Mouse (Mus musculus): ENCODE measurements around the gene Prss23. TPM values are rescaled to one million over a fixed set of nuclear protein-coding genes. Genes with fewer than 3 reads are reported as not detected.

The Prss23 gene
- polyA plus RNA-seq, 1 experiment from 2014 or later: 86.6 TPM

DNA sequence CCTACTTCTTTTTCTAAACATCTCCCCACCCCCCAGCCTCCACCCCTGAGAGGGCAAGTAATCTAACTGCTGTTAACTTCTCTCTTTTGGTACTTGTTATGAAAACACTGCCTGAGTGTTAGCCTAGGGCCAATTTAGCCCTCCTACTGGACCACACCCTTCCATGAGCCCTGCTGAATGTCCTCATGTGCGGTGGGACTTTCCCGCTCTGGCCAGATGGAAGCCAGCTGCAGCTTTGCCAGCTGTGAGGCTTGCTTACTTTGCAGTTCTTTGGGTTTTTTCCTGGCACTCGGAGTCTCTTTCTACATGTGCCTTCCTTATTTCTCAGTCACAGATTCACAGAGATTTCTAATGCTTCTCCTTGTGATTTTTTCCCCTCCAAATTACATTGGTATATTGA lies 45.3 kb downstream of the Prss23 start:
- DNase-seq (ENCODE audit: low spot score) (peak; percentile 76), ATAC-seq (peak; percentile 45)
- Histone ChIP-seq H3K4me2 (replicated peaks; ENCODE audit: low read depth, low read length) (no peak overlapping the region), H3K27ac (ENCODE audit: low read length) (no peak overlapping the region; the same call in 1 of the 2 replicates), H3K4me3 (ENCODE audit: low read depth, low read length) (no peak overlapping the region), H3K27me3 (replicated peaks; ENCODE audit: insufficient read depth, low read length) (no peaks in the 10 kb centered on the region), H3K9ac (replicated peaks; ENCODE audit: low read depth) (no peak overlapping the region), H3K36me3 (ENCODE audit: insufficient read depth, low read length) (no peaks in the 10 kb centered on the region), H3K4me1 (ENCODE audit: insufficient read depth, low read depth, low read length) (0 out of 2 replicates have a peak, but pooled peaks cover 6% of the 10 kb centered on the region), H3K9me3 (ENCODE audit: low read length) (no peaks in the 10 kb centered on the region)
- WGBS: 27% methylated on average over 3 of the region's 3 CpGs
- TF ChIP-seq CTCF (IDR thresholded peaks at IDR 0.05): no peak
- TF ChIP-seq EP300 (IDR thresholded peaks at IDR 0.05): no peak; the same call in none of the 2 replicates

DNA sequence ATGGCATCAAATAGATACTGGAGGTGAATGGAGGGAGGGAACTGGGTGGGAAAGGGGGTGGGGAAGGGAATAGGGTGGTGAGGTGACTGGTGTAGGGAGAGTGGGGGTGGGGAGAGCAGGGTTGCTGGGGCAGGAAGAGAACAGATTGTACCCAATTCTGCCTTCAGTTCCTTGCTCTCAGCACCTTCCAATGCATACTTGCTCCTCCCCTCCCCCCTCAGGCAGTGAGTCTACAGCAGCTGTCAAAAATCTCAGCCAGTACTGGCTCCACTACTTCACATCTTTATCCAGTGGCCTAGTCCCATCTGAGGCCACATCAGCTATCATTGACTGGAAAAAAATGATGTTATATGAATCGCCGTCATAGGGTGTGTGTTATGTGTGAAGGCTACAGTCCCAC lies 48.5 kb downstream of the Prss23 start:
- Histone ChIP-seq H3K4me2 (replicated peaks; ENCODE audit: low read depth, low read length) (no peak overlapping the region), H3K9me3 (ENCODE audit: low read length) (no peaks in the 10 kb centered on the region), H3K4me1 (ENCODE audit: insufficient read depth, low read depth, low read length) (0 out of 2 replicates have a peak, but pooled peaks cover 6% of the 10 kb centered on the region), H3K27ac (ENCODE audit: low read length) (no peak overlapping the region), H3K27me3 (replicated peaks; ENCODE audit: insufficient read depth, low read length) (no peaks in the 10 kb centered on the region), H3K4me3 (ENCODE audit: low read depth, low read length) (no peak overlapping the region), H3K9ac (replicated peaks; ENCODE audit: low read depth) (no peak overlapping the region), H3K36me3 (ENCODE audit: insufficient read depth, low read length) (no peaks in the 10 kb centered on the region)
- WGBS: 45% methylated on average over 2 of the region's 2 CpGs
- DNase-seq (ENCODE audit: low spot score) (peak; percentile 49), ATAC-seq (peak; percentile 55)
- no peak for TF ChIP-seq EP300 (IDR thresholded peaks at IDR 0.05)
- no peak for TF ChIP-seq CTCF (IDR thresholded peaks at IDR 0.05)

DNA sequence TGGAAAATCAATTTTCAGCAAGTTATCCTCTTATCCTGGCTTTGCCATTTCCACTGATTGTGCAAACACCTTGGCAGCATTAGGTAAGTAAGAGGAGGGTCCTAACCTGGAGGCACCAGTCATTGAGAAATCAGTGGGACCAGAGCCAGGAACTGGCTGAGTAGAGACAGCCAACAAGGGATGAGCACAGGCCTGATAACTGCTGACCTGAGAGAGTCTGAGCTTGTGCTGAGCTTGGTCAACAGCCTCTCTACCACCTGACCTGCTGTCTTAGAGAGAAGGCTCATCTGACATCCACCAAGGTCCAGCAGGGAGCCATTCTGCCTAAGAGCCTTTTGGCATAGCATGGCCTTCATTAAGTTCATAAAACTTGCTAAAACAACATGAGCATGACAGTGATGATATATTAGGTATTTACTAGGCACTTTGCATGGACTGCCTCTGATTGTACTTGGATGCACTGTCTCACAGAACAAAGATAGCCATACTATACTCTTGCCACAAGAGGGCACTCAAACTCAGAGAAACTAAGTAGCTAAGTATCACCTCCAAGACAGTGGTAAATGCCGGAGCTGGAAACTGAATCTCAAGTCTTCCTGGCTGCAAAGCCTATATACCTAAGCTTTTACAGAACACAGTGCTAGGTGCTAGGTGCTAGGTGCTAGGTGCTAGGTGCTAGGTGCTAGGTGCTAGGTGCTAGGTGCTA lies 49.5 kb downstream of the Prss23 start:
- peak; percentile 89 for DNase-seq (ENCODE audit: low spot score)
- Histone ChIP-seq H3K9ac (replicated peaks; ENCODE audit: low read depth) (no peak overlapping the region), H3K4me2 (replicated peaks; ENCODE audit: low read depth, low read length) (no peak overlapping the region), H3K4me3 (ENCODE audit: low read depth, low read length) (no peak overlapping the region), H3K4me1 (ENCODE audit: insufficient read depth, low read depth, low read length) (0 out of 2 replicates have a peak, but pooled peaks cover 6% of the 10 kb centered on the region), H3K27me3 (replicated peaks; ENCODE audit: insufficient read depth, low read length) (no peaks in the 10 kb centered on the region), H3K9me3 (ENCODE audit: low read length) (no peaks in the 10 kb centered on the region), H3K27ac (ENCODE audit: low read length) (no peak overlapping the region), H3K36me3 (ENCODE audit: insufficient read depth, low read length) (no peaks in the 10 kb centered on the region)
- 0% methylated on average over 1 of the region's 1 CpGs for WGBS
- ATAC-seq: peak; percentile 63
- TF ChIP-seq EP300 (IDR thresholded peaks at IDR 0.05) (no peak), CTCF (IDR thresholded peaks at IDR 0.05) (peak; percentile 86)

DNA sequence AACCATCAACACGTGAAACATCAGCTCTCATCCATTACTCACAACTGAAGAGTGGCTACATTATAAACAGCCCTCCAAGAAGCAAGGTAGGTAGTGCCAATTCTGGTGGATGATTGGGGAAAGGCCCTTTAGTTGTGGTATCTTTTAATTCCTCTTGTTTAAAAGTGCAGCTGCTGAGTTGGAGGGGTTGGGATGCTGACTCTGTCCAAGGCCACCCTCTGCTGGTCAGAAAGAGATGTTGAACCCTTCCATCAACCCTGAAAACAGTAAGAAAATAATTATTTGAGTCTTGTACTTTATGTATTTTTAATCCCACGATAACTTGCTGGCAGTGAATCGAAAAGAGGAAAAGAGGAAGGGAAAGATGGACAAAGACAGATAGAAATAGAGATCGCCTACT lies 53.5 kb downstream of the Prss23 start:
- DNase-seq (ENCODE audit: low spot score): peak; percentile 68
- H3K9ac ChIP-seq (replicated peaks; ENCODE audit: low read depth): no peak overlapping the region
- H3K27ac ChIP-seq (ENCODE audit: low read length): no peak overlapping the region
- no peaks in the 10 kb centered on the region for H3K36me3 ChIP-seq (ENCODE audit: insufficient read depth, low read length)
- no peaks in the 10 kb centered on the region for H3K4me1 ChIP-seq (ENCODE audit: insufficient read depth, low read depth, low read length)
- ATAC-seq: no peak
- no peaks in the 10 kb centered on the region for H3K27me3 ChIP-seq (replicated peaks; ENCODE audit: insufficient read depth, low read length)
- H3K4me2 ChIP-seq (replicated peaks; ENCODE audit: low read depth, low read length): no peak overlapping the region
- H3K4me3 ChIP-seq (ENCODE audit: low read depth, low read length): no peak overlapping the region
- TF ChIP-seq CTCF (IDR thresholded peaks at IDR 0.05) (peak; percentile 79), EP300 (IDR thresholded peaks at IDR 0.05) (no peak)
- no peaks in the 10 kb centered on the region for H3K9me3 ChIP-seq (ENCODE audit: low read length)
- 34% methylated on average over 4 of the region's 4 CpGs for WGBS

GRCm38 (mm10) chr7:89463775-89464592 lies 63.0 kb downstream of the Prss23 start:
- WGBS: 65% methylated on average over 10 of the region's 10 CpGs
- no peak for ATAC-seq
- H3K27ac ChIP-seq (ENCODE audit: low read length): no peak overlapping the region

GRCm38 (mm10) chr7:89463246-89463645 lies 63.7 kb downstream of the Prss23 start:
- WGBS: 73% methylated on average over 3 of the region's 3 CpGs
- TF ChIP-seq CTCF (IDR thresholded peaks at IDR 0.05): no peak
- no peaks in the 10 kb centered on the region for H3K27me3 ChIP-seq (replicated peaks; ENCODE audit: insufficient read depth, low read length)
- ATAC-seq: no peak
- no peak overlapping the region for H3K27ac ChIP-seq (ENCODE audit: low read length)
- H3K9me3 ChIP-seq (ENCODE audit: low read length): no peaks in the 10 kb centered on the region
- H3K4me2 ChIP-seq (replicated peaks; ENCODE audit: low read depth, low read length): no peak overlapping the region
- no peak overlapping the region for H3K9ac ChIP-seq (replicated peaks; ENCODE audit: low read depth)
- no peak overlapping the region for H3K4me3 ChIP-seq (ENCODE audit: low read depth, low read length)
- H3K36me3 ChIP-seq (ENCODE audit: insufficient read depth, low read length): no peaks in the 10 kb centered on the region
- H3K4me1 ChIP-seq (ENCODE audit: insufficient read depth, low read depth, low read length): no peaks in the 10 kb centered on the region
- no peak for DNase-seq (ENCODE audit: low spot score)

More at GRCm38 (mm10) chr7:89463775-89464592, 63.0 kb downstream of the Prss23 start:
- Histone ChIP-seq H3K4me2 (replicated peaks; ENCODE audit: low read depth, low read length) (no peak overlapping the region), H3K4me3 (ENCODE audit: low read depth, low read length) (no peak overlapping the region), H3K4me1 (ENCODE audit: insufficient read depth, low read depth, low read length) (no peaks in the 10 kb centered on the region), H3K27me3 (replicated peaks; ENCODE audit: insufficient read depth, low read length) (no peaks in the 10 kb centered on the region), H3K9ac (replicated peaks; ENCODE audit: low read depth) (no peak overlapping the region), H3K9me3 (ENCODE audit: low read length) (no peaks in the 10 kb centered on the region), H3K36me3 (ENCODE audit: insufficient read depth, low read length) (no peaks in the 10 kb centered on the region)
- TF ChIP-seq CTCF (IDR thresholded peaks at IDR 0.05) (no peak), EP300 (IDR thresholded peaks at IDR 0.05) (no peak)
- DNase-seq (ENCODE audit: low spot score): no peak
